Mouse (Mus musculus): Measurements from ENCODE around the gene Nqo2. TPM values are rescaled to one million over a fixed set of nuclear protein-coding genes. Genes with fewer than 3 reads are reported as not detected.
"Not testable (repeated sequence)": the region's sequence is repeated elsewhere in the genome, so short reads cannot be mapped to it uniquely, and the experiment has no call there.

Gene Nqo2
- polyA plus RNA-seq, 1 experiment = 25.1 TPM

GRCm38 (mm10) chr13:33934743-33935142 lies 29.7 kb upstream of the Nqo2 start:
- H3ac ChIP-seq (ENCODE audit: control insufficient read depth, insufficient read length) = peak overlapping the region; percentile 92
- no peaks in the 10 kb centered on the region for H3K27me3 ChIP-seq (ENCODE audit: control insufficient read depth, insufficient read depth, insufficient read length)
- TF ChIP-seq POLR2A (IDR thresholded peaks at IDR 0.05; ENCODE audit: insufficient read length, low read depth) (peak; percentile 27), E2F4 (IDR thresholded peaks at IDR 0.05; ENCODE audit: insufficient read depth) (no peak)
- H3K36me3 ChIP-seq (ENCODE audit: control insufficient read depth, insufficient read depth) = peaks cover 2% of the 10 kb centered on the region
- H3K4me3 ChIP-seq = peak overlapping the region; percentile 78
- H3K79me2 ChIP-seq (ENCODE audit: control insufficient read depth, insufficient read depth) = peaks cover 36% of the 10 kb centered on the region
- peak overlapping the region; percentile 95 for H3K4me2 ChIP-seq (ENCODE audit: low read depth)

- Histone ChIP-seq H3K4me3 (peak overlapping the region; percentile 78), H3K27me3 (ENCODE audit: control insufficient read depth, insufficient read depth, insufficient read length) (no peaks in the 10 kb centered on the region), H3K36me3 (ENCODE audit: control insufficient read depth, insufficient read depth) (no peaks in the 10 kb centered on the region), H3K79me2 (ENCODE audit: control insufficient read depth, insufficient read depth) (peaks cover 36% of the 10 kb centered on the region), H3K4me2 (ENCODE audit: low read depth) (peak overlapping the region; percentile 95), H3ac (ENCODE audit: control insufficient read depth, insufficient read length) (peak overlapping the region; percentile 92)
- TF ChIP-seq POLR2A (IDR thresholded peaks at IDR 0.05; ENCODE audit: insufficient read length, low read depth) (peak; percentile 77), CEBPB (IDR thresholded peaks at IDR 0.05; ENCODE audit: insufficient read depth, poor library complexity, severe bottlenecking) (no peak), USF1 (IDR thresholded peaks at IDR 0.05; ENCODE audit: low read depth) (no peak), SRF (IDR thresholded peaks at IDR 0.05; ENCODE audit: control insufficient read depth, insufficient read length, low read depth) (no peak), MYOG (IDR thresholded peaks at IDR 0.05; ENCODE audit: control insufficient read depth in 1 of 3, insufficient read depth in 1 of 3, insufficient read length in 2 of 3, low read depth in 2 of 3) (peak in 1 of 3 experiments; percentile 5), TCF12 (IDR thresholded peaks at IDR 0.05; ENCODE audit: insufficient read depth, poor library complexity, severe bottlenecking) (no peak), REST (IDR thresholded peaks at IDR 0.05; ENCODE audit: insufficient read depth, insufficient read length) (no peak), MYOD1 (IDR thresholded peaks at IDR 0.05; ENCODE audit: control insufficient read depth in 1 of 3, insufficient read length in 2 of 3, low read depth in 2 of 3) (no peak), MAX (IDR thresholded peaks at IDR 0.05; ENCODE audit: low read depth) (no peak), TCF3 (IDR thresholded peaks at IDR 0.05; ENCODE audit: insufficient read length, low read depth) (no peak), E2F4 (IDR thresholded peaks at IDR 0.05; ENCODE audit: insufficient read depth) (no peak), POLR2AphosphoS2 (IDR thresholded peaks at IDR 0.05; ENCODE audit: insufficient read length, low read depth) (peak; percentile 11)
These were observed 28.9 kb upstream of the Nqo2 start for GRCm38 (mm10) chr13:33935465-33936181.

GRCm38 (mm10) chr13:33937151-33937550 lies 27.3 kb upstream of the Nqo2 start:
- H3K36me3 ChIP-seq (ENCODE audit: control insufficient read depth, insufficient read depth) = no peaks in the 10 kb centered on the region
- H3ac ChIP-seq (ENCODE audit: control insufficient read depth, insufficient read length) = no peak overlapping the region
- peaks cover 26% of the 10 kb centered on the region for H3K79me2 ChIP-seq (ENCODE audit: control insufficient read depth, insufficient read depth)
- H3K4me2 ChIP-seq (ENCODE audit: low read depth) = peak overlapping the region; percentile 91
- no peaks in the 10 kb centered on the region for H3K27me3 ChIP-seq (ENCODE audit: control insufficient read depth, insufficient read depth, insufficient read length)
- H3K4me3 ChIP-seq = peak overlapping the region; percentile 78
- TF ChIP-seq E2F4 (IDR thresholded peaks at IDR 0.05; ENCODE audit: insufficient read depth) = no peak
- TF ChIP-seq MAX (IDR thresholded peaks at IDR 0.05; ENCODE audit: low read depth) = no peak
- no peak for TF ChIP-seq TCF3 (IDR thresholded peaks at IDR 0.05; ENCODE audit: insufficient read length, low read depth)
- TF ChIP-seq USF1 (IDR thresholded peaks at IDR 0.05; ENCODE audit: low read depth) = no peak
- no peak for TF ChIP-seq REST (IDR thresholded peaks at IDR 0.05; ENCODE audit: insufficient read depth, insufficient read length)
- no peak for TF ChIP-seq TCF12 (IDR thresholded peaks at IDR 0.05; ENCODE audit: insufficient read depth, poor library complexity, severe bottlenecking)
- no peak for TF ChIP-seq CEBPB (IDR thresholded peaks at IDR 0.05; ENCODE audit: insufficient read depth, poor library complexity, severe bottlenecking)
- TF ChIP-seq SRF (IDR thresholded peaks at IDR 0.05; ENCODE audit: control insufficient read depth, insufficient read length, low read depth) = no peak
- TF ChIP-seq POLR2A (IDR thresholded peaks at IDR 0.05; ENCODE audit: insufficient read length, low read depth) = no peak
- no peak for TF ChIP-seq MYOD1 (IDR thresholded peaks at IDR 0.05; ENCODE audit: control insufficient read depth in 1 of 3, insufficient read length in 2 of 3, low read depth in 2 of 3)
- no peak for TF ChIP-seq MYOG (IDR thresholded peaks at IDR 0.05; ENCODE audit: control insufficient read depth in 1 of 3, insufficient read depth in 1 of 3, insufficient read length in 2 of 3, low read depth in 2 of 3)
- no peak for TF ChIP-seq POLR2AphosphoS2 (IDR thresholded peaks at IDR 0.05; ENCODE audit: insufficient read length, low read depth)

- Histone ChIP-seq H3K79me2 (ENCODE audit: control insufficient read depth, insufficient read depth) (peaks cover 22% of the 10 kb centered on the region), H3K4me2 (ENCODE audit: low read depth) (peak overlapping the region; percentile 91)
- not testable (repeated sequence) for H3K4me3 ChIP-seq; H3ac ChIP-seq (ENCODE audit: control insufficient read depth, insufficient read length); H3K36me3 ChIP-seq (ENCODE audit: control insufficient read depth, insufficient read depth); H3K27me3 ChIP-seq (ENCODE audit: control insufficient read depth, insufficient read depth, insufficient read length)
These were observed 26.9 kb upstream of the Nqo2 start for GRCm38 (mm10) chr13:33937587-33937986.

GRCm38 (mm10) chr13:33941288-33941808 lies 23.1 kb upstream of the Nqo2 start:
- TF ChIP-seq MYOG (IDR thresholded peaks at IDR 0.05; ENCODE audit: control insufficient read depth in 1 of 3, insufficient read depth in 1 of 3, insufficient read length in 2 of 3, low read depth in 2 of 3) (no peak), TCF12 (IDR thresholded peaks at IDR 0.05; ENCODE audit: insufficient read depth, poor library complexity, severe bottlenecking) (no peak)
- H3K79me2 ChIP-seq (ENCODE audit: control insufficient read depth, insufficient read depth) = no peaks in the 10 kb centered on the region
- no peak overlapping the region for H3K4me3 ChIP-seq
- no peak overlapping the region for H3K4me2 ChIP-seq (ENCODE audit: low read depth)
- no peaks in the 10 kb centered on the region for H3K27me3 ChIP-seq (ENCODE audit: control insufficient read depth, insufficient read depth, insufficient read length)
- H3ac ChIP-seq (ENCODE audit: control insufficient read depth, insufficient read length) = no peak overlapping the region
- H3K36me3 ChIP-seq (ENCODE audit: control insufficient read depth, insufficient read depth) = no peaks in the 10 kb centered on the region

Data from myocyte (in vitro differentiated cells).